Mouse (Mus musculus) stomach, embryonic 14.5 days (tissue): ENCODE results near the gene Brpf3. TPM values are rescaled to one million over a fixed set of nuclear protein-coding genes. Genes with fewer than 3 reads are reported as not detected.

Experiments used
- ATAC-seq: fragments of 200-750 bp; cut with Nextera tagmentation; 2 replicates; pipeline ENCODE4 v1.8.0; 2017; ENCODE audit warnings: low read depth, moderate TSS enrichment; ENCODE audit not compliant: insufficient number of reproducible peaks, insufficient read depth, low FRiP score
- H3K27ac ChIP-seq: fragments of 300-500 bp; sonication (generic); 2 replicates; pipeline ENCODE4 v1.5.1; 2014; ENCODE audit warnings: mild to moderate bottlenecking, low read length, moderate library complexity, mixed read lengths
- H3K27me3 ChIP-seq: fragments of 300-500 bp; sonication (generic); 2 replicates; pipeline ENCODE4 v1.6.1; 2014; ENCODE audit warnings: low read length, control low read depth, mixed read lengths; ENCODE audit not compliant: control insufficient read depth, insufficient read depth
- H3K36me3 ChIP-seq: fragments of 300-500 bp; sonication (generic); 2 replicates; pipeline ENCODE4 v1.6.1; 2014; ENCODE audit warnings: mild to moderate bottlenecking, control low read depth, low read length, moderate library complexity, mixed read lengths; ENCODE audit not compliant: control insufficient read depth, insufficient read depth
- H3K4me1 ChIP-seq: fragments of 300-500 bp; sonication (generic); 2 replicates; pipeline ENCODE4 v1.6.1; 2014; ENCODE audit warnings: low read length, control low read depth, mixed read lengths; ENCODE audit not compliant: control insufficient read depth, insufficient read depth
- H3K4me2 ChIP-seq: fragments of 300-500 bp; sonication (generic); replicated peaks from 2 replicates; pipeline ENCODE4 v1.6.1; 2014; ENCODE audit warnings: low read depth, low read length, control low read depth
- H3K4me3 ChIP-seq: fragments of 300-500 bp; sonication (generic); 2 replicates; pipeline ENCODE4 v1.5.1; 2014; ENCODE audit warnings: low read depth, low read length, control low read depth
- H3K9ac ChIP-seq: fragments of 300-500 bp; sonication (generic); replicated peaks from 2 replicates; pipeline ENCODE4 v1.6.1; 2014; ENCODE audit warnings: low read depth, mild to moderate bottlenecking, control low read depth, low read length, moderate library complexity, mixed read lengths
- H3K9me3 ChIP-seq: fragments of 300-500 bp; sonication (generic); 2 replicates; pipeline ENCODE4 v1.6.1; 2016; ENCODE audit warnings: low read depth, low read length, control low read depth; ENCODE audit not compliant: control insufficient read depth
- WGBS: fragments of 180-500 bp; shearing (Covaris S2); extraction: QIAGEN DNeasy Blood & Tissue Kit; methylation state at CpG from one replicate; pipeline ENCODE4 v1.1.7; 2014; 5-methylcytosine and 5-hydroxymethylcytosine counted together
- polyA plus RNA-seq: library from polyadenylated mRNA; unstranded; fragments of >200 nt; fragmentation: Nextera tagmentation; extraction: Ambion mirVana; gene quantifications from 2 replicates; pipeline ENCODE4 v1.2.1, GENCODE M21; 2014

Brpf3 gene
- polyA plus RNA-seq, 1 experiment from 2014 or later: 13.8 TPM

DNA sequence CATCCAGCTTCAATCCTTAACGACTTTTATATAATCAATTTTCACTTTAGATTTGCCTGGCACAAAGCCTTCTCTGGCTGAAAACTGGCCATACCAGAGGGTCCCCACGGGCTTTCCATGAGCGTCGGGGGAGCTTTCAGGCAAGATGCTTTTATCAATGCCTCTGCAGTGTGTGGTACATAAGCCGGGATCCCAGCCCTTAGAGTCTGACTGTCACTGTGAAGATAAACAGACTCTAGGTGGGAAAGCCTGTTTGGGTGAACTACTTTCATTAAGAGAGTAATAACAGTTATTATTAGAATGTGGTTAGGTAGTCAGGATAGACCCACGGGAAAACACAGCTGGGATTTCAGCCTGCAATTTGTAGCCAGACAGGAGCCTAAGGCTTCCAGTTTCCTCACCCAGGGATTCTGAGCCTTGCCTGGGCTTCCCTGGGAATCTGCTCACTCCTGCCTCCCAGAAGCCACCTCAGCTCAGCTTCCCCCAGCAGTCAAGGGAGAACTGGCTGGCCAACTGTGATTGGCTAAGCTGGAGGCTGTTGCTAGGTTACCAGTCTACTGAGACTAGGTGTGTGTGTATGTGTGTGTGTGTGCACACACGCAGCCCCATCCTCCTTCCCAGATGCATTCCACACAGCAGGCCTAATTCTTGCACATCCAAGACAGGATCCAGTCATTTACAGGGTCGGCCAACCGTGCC is 68.7 kb downstream of the Brpf3 start:
- no peak overlapping the region for H3K9ac ChIP-seq
- ATAC-seq: no peak
- 48% methylated on average over 9 of the region's 9 CpGs for WGBS

DNA sequence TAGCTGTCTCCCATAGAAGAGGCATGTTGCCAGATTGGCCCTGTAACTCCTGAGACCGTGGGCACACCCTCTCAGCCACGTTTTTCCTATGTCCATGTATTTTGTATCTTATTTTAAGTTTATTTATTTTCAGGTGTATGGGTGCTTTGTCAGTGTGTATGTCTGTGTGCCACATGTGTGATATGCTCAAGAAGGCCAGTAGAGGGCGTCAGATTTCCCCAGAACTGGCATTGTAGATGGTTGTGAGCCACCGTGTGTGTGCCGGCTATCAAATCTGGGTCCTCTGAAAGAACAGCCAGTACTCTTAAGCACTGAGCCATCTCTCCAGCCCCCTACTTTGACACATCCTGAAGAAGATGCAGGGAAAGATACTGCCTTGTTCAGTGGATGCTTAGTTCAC is 69.5 kb downstream of the Brpf3 start:
- no peaks in the 10 kb centered on the region for H3K9me3 ChIP-seq
- 68% methylated on average over 5 of the region's 5 CpGs for whole genome bisulfite sequencing
- no peak overlapping the region for H3K4me2 ChIP-seq
- H3K36me3 ChIP-seq: no peaks in the 10 kb centered on the region
- no peak overlapping the region for H3K27ac ChIP-seq
- H3K27me3 ChIP-seq: no peaks in the 10 kb centered on the region
- peaks cover 1% of the 10 kb centered on the region for H3K4me1 ChIP-seq
- H3K4me3 ChIP-seq: no peak overlapping the region
- H3K9ac ChIP-seq: no peak overlapping the region
- no peak for ATAC-seq

More for the DNA sequence above, 68.7 kb downstream of the Brpf3 start:
- no peaks in the 10 kb centered on the region for H3K27me3 ChIP-seq
- no peak overlapping the region for H3K27ac ChIP-seq
- H3K4me2 ChIP-seq: no peak overlapping the region
- H3K4me3 ChIP-seq: no peak overlapping the region
- H3K36me3 ChIP-seq: no peaks in the 10 kb centered on the region
- H3K9me3 ChIP-seq: no peaks in the 10 kb centered on the region
- no peaks in the 10 kb centered on the region for H3K4me1 ChIP-seq

DNA sequence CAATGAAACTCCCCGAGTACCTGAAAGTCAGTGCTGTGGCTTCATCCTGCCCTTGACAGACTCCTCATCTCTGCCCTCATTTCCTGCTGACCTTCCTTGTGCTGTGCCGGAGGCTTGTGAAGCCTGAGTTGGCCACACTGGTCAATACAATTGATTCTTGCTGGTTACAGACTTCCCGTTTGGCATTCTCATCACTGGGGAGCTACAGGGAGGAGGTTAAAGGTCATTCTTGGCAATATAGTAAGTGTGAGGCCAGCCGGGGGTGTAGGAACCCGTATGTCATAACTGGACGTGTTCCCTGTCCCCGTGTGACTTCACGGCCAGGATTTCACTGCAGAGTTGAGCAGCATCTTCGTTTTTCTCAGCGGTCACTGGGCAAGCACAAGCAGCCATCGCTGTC is 70.9 kb downstream of the Brpf3 start:
- H3K27me3 ChIP-seq: no peaks in the 10 kb centered on the region
- 78% methylated on average over 11 of the region's 11 CpGs for WGBS
- no peak for ATAC-seq

DNA sequence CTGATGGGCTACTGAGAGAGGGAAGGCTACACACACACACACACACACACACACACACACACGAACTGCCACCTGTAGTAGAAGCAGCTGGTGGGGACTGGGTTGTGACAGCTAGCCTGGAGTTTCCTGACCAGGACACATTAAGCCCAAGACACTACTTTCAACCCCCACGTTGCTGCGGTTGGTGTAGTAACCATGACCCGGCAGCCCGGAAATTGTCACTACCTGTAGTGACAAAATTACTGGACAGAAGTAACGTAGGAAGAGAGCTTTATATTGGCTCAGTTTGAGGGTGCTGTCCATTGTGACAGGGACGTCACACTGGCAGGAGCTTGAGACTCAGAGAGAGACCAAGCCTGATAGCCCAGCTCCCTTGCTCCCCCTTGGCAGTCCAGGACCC is 71.4 kb downstream of the Brpf3 start:
- H3K4me1 ChIP-seq: peaks cover 6% of the 10 kb centered on the region
- no peak overlapping the region for H3K4me3 ChIP-seq
- H3K36me3 ChIP-seq: no peaks in the 10 kb centered on the region
- no peak overlapping the region for H3K9ac ChIP-seq
- H3K27me3 ChIP-seq: no peaks in the 10 kb centered on the region
- WGBS: 85% methylated on average over 7 of the region's 7 CpGs
- no peak overlapping the region for H3K4me2 ChIP-seq
- H3K9me3 ChIP-seq: no peaks in the 10 kb centered on the region
- no peak for ATAC-seq
- no peak overlapping the region for H3K27ac ChIP-seq

More for the DNA sequence above, 70.9 kb downstream of the Brpf3 start:
- Histone ChIP-seq H3K9me3 (no peaks in the 10 kb centered on the region), H3K27ac (no peak overlapping the region), H3K4me3 (no peak overlapping the region), H3K36me3 (no peaks in the 10 kb centered on the region), H3K4me2 (no peak overlapping the region), H3K4me1 (peaks cover 6% of the 10 kb centered on the region), H3K9ac (no peak overlapping the region)

DNA sequence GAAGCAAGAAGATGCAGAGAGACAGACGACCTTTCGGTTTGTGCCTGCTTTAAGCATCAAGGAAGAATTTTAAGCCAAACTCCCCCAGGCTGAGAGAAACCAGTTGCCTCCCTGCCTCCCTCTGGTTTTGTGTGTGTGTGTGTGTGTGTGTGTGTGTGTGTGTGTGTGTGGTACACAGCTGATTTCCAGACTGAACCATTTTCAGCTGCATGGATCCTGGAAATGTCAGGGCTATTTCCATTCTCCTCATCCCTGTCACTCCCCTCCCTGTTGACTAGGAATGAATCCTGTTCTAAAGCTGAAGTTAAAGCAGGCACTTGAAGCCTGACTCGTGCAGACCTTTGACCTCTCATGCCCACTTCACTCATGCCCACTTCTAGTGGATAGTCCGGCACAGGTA is 73.3 kb downstream of the Brpf3 start:
- Histone ChIP-seq H3K9me3 (no peaks in the 10 kb centered on the region), H3K9ac (no peak overlapping the region), H3K27ac (no peak overlapping the region), H3K4me1 (peaks cover 6% of the 10 kb centered on the region), H3K36me3 (no peaks in the 10 kb centered on the region), H3K27me3 (no peaks in the 10 kb centered on the region), H3K4me3 (no peak overlapping the region), H3K4me2 (no peak overlapping the region)
- no peak for ATAC-seq
- WGBS: 79% methylated on average over 4 of the region's 4 CpGs

DNA sequence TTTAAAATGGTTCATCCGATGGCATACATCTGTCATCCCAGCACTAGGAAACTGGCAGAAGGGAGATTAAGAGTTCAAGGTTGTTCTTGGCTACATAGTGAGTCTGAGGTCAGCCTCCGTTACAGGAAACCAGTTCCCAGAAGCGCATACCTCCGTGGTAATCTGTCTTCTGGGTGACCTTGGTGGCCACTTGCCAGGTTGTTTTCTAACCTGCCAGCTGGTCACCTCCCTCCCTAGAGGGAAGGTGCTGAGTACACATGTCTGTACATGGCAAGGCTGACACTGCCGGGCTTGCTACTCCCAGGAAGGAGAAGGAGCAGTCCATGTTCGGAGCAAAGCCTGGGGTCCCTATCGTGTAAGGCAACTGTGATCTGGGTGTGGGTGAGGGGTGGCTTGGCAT is 73.9 kb downstream of the Brpf3 start:
- Histone ChIP-seq H3K9me3 (no peaks in the 10 kb centered on the region), H3K9ac (no peak overlapping the region), H3K4me2 (no peak overlapping the region), H3K4me1 (peaks cover 6% of the 10 kb centered on the region), H3K27ac (no peak overlapping the region), H3K27me3 (no peaks in the 10 kb centered on the region), H3K4me3 (no peak overlapping the region), H3K36me3 (no peaks in the 10 kb centered on the region)
- WGBS: 49% methylated on average over 7 of the region's 7 CpGs
- no peak for ATAC-seq

DNA sequence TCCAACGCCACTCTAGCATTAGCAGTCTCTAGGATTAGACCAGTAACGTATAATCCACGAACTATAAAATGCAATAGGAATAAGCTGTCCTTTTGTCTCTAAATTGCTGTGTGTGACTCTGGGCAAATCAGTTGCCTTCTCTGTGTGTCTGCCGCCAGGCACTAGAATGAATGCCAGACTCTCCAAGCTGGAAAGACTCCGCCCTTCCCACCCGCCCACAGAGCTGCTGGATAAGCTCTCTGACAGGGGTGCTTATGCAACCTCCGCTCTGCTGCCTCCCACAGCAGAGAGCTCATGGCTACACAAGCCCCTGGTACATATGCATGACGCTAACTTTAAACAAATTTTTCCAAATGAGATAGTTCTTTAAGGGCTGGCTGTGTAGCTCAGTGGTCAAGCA is 74.4 kb downstream of the Brpf3 start:
- Histone ChIP-seq H3K4me3 (no peak overlapping the region), H3K4me1 (peaks cover 6% of the 10 kb centered on the region), H3K27me3 (no peaks in the 10 kb centered on the region), H3K9ac (no peak overlapping the region), H3K4me2 (no peak overlapping the region), H3K27ac (no peak overlapping the region), H3K9me3 (no peaks in the 10 kb centered on the region), H3K36me3 (no peaks in the 10 kb centered on the region)
- no peak for ATAC-seq
- 39% methylated on average over 8 of the region's 8 CpGs for WGBS

DNA sequence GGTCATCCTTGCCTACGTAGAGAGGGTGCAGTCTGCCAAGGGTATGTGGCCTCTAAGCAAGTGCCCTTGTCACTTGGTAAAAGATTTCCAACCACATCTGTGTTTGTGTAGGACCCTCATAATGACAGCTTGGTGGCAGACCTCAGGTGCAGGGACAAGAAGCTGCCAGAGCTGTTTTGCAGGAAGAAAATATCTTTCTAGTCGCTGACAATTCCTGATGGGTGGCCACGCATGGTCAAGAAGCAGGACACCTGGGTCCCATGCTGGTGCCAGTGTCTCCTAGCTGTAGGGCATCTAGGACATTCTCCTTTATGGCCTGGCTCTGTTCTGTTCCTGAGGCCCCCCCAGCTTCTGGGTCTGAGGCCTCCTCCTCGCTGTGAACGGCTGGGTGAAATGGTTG is 75.4 kb downstream of the Brpf3 start:
- Histone ChIP-seq H3K4me1 (peaks cover 6% of the 10 kb centered on the region), H3K27me3 (no peaks in the 10 kb centered on the region), H3K4me3 (no peak overlapping the region), H3K9ac (no peak overlapping the region), H3K27ac (no peak overlapping the region), H3K36me3 (no peaks in the 10 kb centered on the region), H3K9me3 (no peaks in the 10 kb centered on the region), H3K4me2 (no peak overlapping the region)
- ATAC-seq: no peak
- WGBS: 67% methylated on average over 5 of the region's 5 CpGs

DNA sequence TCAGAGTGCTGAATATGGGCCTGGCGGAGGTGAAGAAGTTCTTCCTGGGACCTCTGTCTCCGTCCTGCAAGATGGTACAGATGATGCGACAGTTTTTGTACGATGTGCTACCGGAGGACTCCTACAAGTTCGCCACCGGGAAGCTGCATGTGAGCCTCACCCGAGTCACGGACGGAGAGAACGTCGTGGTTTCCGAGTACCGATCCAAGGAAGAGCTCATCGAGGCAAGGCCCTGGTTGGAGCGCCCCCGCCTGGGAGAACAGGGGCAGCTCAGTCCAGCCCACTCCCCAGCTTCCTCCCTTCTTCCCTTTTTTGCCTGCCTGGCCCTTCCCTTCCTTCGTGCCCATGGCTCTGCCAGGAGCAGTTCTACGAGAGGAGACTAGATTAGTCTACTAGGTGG is 75.9 kb downstream of the Brpf3 start:
- 21% methylated on average over 19 of the region's 19 CpGs for WGBS
- Histone ChIP-seq H3K27ac (no peak overlapping the region), H3K27me3 (no peaks in the 10 kb centered on the region), H3K4me1 (peaks cover 6% of the 10 kb centered on the region), H3K9me3 (no peaks in the 10 kb centered on the region), H3K9ac (no peak overlapping the region), H3K4me2 (0 out of 2 replicates have a peak overlapping the region, but pooled peaks have one; percentile 15), H3K36me3 (no peaks in the 10 kb centered on the region), H3K4me3 (no peak overlapping the region)
- ATAC-seq: no peak
